Mouse (Mus musculus) forebrain, postnatal 0 days (tissue): ENCODE measurements at regions not wholly inside any gene's neighbourhood (a gene's known extent, or its start where the extent isn't known, plus 50 kb on each side); places are given as distances from the start of the nearest gene placed in this dataset.
A peak's percentile ranks its signal among the peaks of the same experiment; 100 is the strongest.
"Not testable (repeated sequence)": the region's sequence is repeated elsewhere in the genome, so short reads cannot be mapped to it uniquely, and the experiment has no call there.

Experiments
- ATAC-seq: fragments of 200-750 bp; cut with Nextera tagmentation; 2 replicates; pipeline ENCODE4 v1.8.0; 2017; ENCODE audit warnings: mild to moderate bottlenecking, moderate library complexity
- DNase-seq: peaks from one replicate; pipeline ENCODE4 v3.0.0-alpha.2; 2015
- H3K27ac ChIP-seq: fragments of 300-500 bp; sonication (generic); 2 replicates; pipeline ENCODE4 v1.5.1; 2014; ENCODE audit warnings: low read depth, mild to moderate bottlenecking, antibody characterized with exemption, low read length, moderate library complexity, mixed read lengths
- H3K27me3 ChIP-seq: fragments of 300-500 bp; sonication (generic); 2 replicates; pipeline ENCODE4 v1.6.1; 2014; ENCODE audit warnings: mild to moderate bottlenecking, low read length, mixed read lengths; ENCODE audit not compliant: insufficient read depth
- H3K36me3 ChIP-seq: fragments of 300-500 bp; sonication (generic); 2 replicates; pipeline ENCODE4 v1.6.1; 2014; ENCODE audit warnings: mild to moderate bottlenecking, moderate library complexity; ENCODE audit not compliant: insufficient read depth
- H3K4me1 ChIP-seq: fragments of 300-500 bp; sonication (generic); 2 replicates; pipeline ENCODE4 v1.6.1; 2014; ENCODE audit warnings: antibody characterized with exemption; ENCODE audit not compliant: insufficient read depth
- H3K4me2 ChIP-seq: fragments of 300-500 bp; sonication (generic); 2 replicates; pipeline ENCODE4 v1.6.1; 2014; ENCODE audit warnings: low read depth, mild to moderate bottlenecking, moderate library complexity
- H3K4me3 ChIP-seq: fragments of 300-500 bp; sonication (generic); 2 replicates; pipeline ENCODE4 v1.5.1; 2014; ENCODE audit warnings: low read depth, low read length, mixed read lengths
- H3K9ac ChIP-seq: fragments of 300-500 bp; sonication (generic); 2 replicates; pipeline ENCODE4 v1.6.1; 2014; ENCODE audit warnings: mild to moderate bottlenecking
- H3K9me3 ChIP-seq: fragments of 300-500 bp; sonication (generic); 2 replicates; pipeline ENCODE4 v1.6.1; 2016; ENCODE audit warnings: low read length
- CTCF ChIP-seq: sonication (generic); IDR thresholded peaks from 2 replicates; pipeline ENCODE4 v1.5.1; 2016; ENCODE audit warnings: antibody characterized with exemption, control low read depth, low read depth
- WGBS: fragments of 180-500 bp; shearing (Covaris S2); extraction: QIAGEN DNeasy Blood & Tissue Kit; methylation state at CpG from one replicate; pipeline ENCODE4 v1.1.7; 2014; 5-methylcytosine and 5-hydroxymethylcytosine counted together

GRCm38 (mm10) chr11:121894801-121895200, 64.8 kb downstream of the Ptchd3 start:
- no peak for TF ChIP-seq CTCF
- Histone ChIP-seq H3K4me2 (no peak overlapping the region), H3K9ac (no peak overlapping the region), H3K27ac (no peak overlapping the region), H3K9me3 (no peaks in the 10 kb centered on the region), H3K4me3 (no peak overlapping the region), H3K27me3 (no peaks in the 10 kb centered on the region), H3K4me1 (no peaks in the 10 kb centered on the region), H3K36me3 (no peaks in the 10 kb centered on the region)
- WGBS, result 96% methylated on average over 4 of the region's 4 CpGs
- ATAC-seq, result no peak
- no peak for DNase-seq

DNA sequence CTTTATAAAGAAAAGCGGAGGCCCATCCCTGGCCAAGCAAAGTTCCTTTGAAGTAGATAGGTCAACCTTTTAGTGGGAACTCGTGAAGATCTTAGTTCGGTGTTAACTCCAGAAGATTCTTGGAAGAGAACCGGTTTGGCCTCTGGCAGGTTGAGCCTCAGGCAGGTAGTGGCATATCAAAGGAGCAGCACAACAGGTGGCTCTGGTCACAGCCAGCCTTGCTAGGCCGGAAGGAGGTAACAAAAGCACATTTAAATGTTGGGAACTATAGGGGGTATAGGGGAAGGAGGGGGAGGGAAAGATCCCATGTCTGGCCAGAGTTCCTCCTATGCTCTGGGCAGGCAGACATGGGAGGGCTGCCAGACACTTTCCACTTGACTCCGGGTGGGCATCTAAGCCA, 74.3 kb downstream of the Ptchd3 start:
- H3K27ac ChIP-seq, ATAC-seq, DNase-seq, H3K36me3 ChIP-seq, H3K4me1 ChIP-seq, H3K9ac ChIP-seq, H3K9me3 ChIP-seq, H3K27me3 ChIP-seq, H3K4me2 ChIP-seq, H3K4me3 ChIP-seq: not testable (repeated sequence)
- WGBS, result 80% methylated on average over 6 of the region's 6 CpGs

DNA sequence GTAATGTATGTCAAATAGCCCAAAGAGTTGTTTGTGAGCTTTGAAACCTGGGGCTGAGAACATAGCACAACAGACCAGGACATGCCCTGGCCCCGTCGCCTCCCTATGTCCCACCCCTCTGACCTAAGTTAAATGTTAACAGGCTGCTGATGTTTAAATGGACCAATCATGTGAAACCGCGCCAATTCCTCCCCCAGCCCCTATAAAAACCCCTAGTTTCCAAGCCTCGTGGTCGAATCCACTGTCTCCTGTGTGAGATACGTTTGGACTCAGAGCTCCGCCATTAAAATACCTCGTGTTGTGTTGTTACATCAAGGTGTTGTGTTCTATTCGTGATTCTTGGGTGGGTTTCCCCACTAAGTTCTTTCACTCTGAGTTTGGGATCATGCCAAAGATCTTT, 94.6 kb downstream of the Ptchd3 start:
- not testable (repeated sequence) for H3K36me3 ChIP-seq, H3K27me3 ChIP-seq, H3K4me1 ChIP-seq, H3K4me3 ChIP-seq, H3K27ac ChIP-seq, H3K4me2 ChIP-seq, H3K9ac ChIP-seq, DNase-seq, ATAC-seq, H3K9me3 ChIP-seq
- WGBS, result 88% methylated on average over 10 of the region's 10 CpGs

GRCm38 (mm10) chr11:121925043-121925442, 95.0 kb downstream of the Ptchd3 start:
- not testable (repeated sequence) for ATAC-seq, H3K27me3 ChIP-seq, H3K36me3 ChIP-seq, H3K4me2 ChIP-seq, H3K4me3 ChIP-seq, H3K4me1 ChIP-seq, DNase-seq, H3K9me3 ChIP-seq, H3K27ac ChIP-seq, H3K9ac ChIP-seq
- WGBS, result 39% methylated on average over 15 of the region's 16 CpGs

GRCm38 (mm10) chr11:121951726-121952125, 121.7 kb downstream of the Ptchd3 start:
- H3K4me2 ChIP-seq, H3K36me3 ChIP-seq, H3K4me1 ChIP-seq, H3K9me3 ChIP-seq, H3K27me3 ChIP-seq, H3K9ac ChIP-seq, DNase-seq, H3K27ac ChIP-seq, H3K4me3 ChIP-seq, ATAC-seq: not testable (repeated sequence)
- WGBS, result 62% methylated on average over 6 of the region's 6 CpGs

- H3K9me3 ChIP-seq, H3K27me3 ChIP-seq, H3K4me1 ChIP-seq, ATAC-seq, H3K4me3 ChIP-seq, H3K36me3 ChIP-seq, DNase-seq, H3K9ac ChIP-seq, H3K27ac ChIP-seq: not testable (repeated sequence)
- WGBS, result 15% methylated on average over 20 of the region's 20 CpGs
- H3K4me2 ChIP-seq, result peak overlapping the region; percentile 13; the same call in 1 of the 2 replicates
Measured at GRCm38 (mm10) chr11:121956367-121957235, 126.6 kb downstream of the Ptchd3 start.

GRCm38 (mm10) chr11:121958735-121959134, 128.7 kb downstream of the Ptchd3 start:
- H3K27me3 ChIP-seq, DNase-seq, H3K4me1 ChIP-seq, H3K4me2 ChIP-seq, H3K36me3 ChIP-seq, ATAC-seq, H3K9me3 ChIP-seq, H3K27ac ChIP-seq, H3K4me3 ChIP-seq, H3K9ac ChIP-seq: not testable (repeated sequence)
- WGBS, result 85% methylated on average over 5 of the region's 5 CpGs

DNA sequence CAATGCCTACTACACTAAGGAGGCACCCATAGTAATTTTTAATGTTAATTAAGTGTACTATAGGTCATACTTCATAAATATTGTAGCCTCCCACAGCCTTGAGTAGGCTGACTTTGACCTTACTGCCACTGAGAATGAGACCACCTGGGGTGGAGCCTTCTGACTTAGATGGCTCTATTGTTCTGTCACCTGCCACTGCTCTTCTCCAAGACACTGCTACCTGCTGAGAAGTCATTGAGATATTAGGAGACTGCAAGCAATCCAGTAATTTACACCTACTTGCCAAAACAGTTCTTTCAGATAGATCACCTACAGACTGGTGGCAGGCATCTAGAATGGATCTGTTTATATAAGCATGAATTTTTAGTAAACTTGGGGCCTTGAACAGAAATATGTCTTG, 134.1 kb downstream of the Ptchd3 start:
- H3K9me3 ChIP-seq, result not testable (repeated sequence)

GRCm38 (mm10) chr11:121965911-121966310, 135.9 kb downstream of the Ptchd3 start:
- not testable (repeated sequence) for ATAC-seq, H3K9me3 ChIP-seq, H3K36me3 ChIP-seq, H3K27ac ChIP-seq, H3K9ac ChIP-seq, H3K27me3 ChIP-seq, H3K4me3 ChIP-seq, H3K4me1 ChIP-seq, H3K4me2 ChIP-seq, DNase-seq
- 5% methylated on average over 1 of the region's 1 CpGs for WGBS

More for the DNA sequence above, 134.1 kb downstream of the Ptchd3 start:
- H3K36me3 ChIP-seq, H3K4me3 ChIP-seq, H3K4me1 ChIP-seq, DNase-seq, H3K27me3 ChIP-seq, H3K27ac ChIP-seq, H3K4me2 ChIP-seq, H3K9ac ChIP-seq, ATAC-seq: not testable (repeated sequence)
